Mouse (Mus musculus) kidney, postnatal 4 days (tissue): ENCODE data around the gene Rabif.
A peak's percentile ranks its signal among the peaks of the same experiment; 100 is the strongest.
"Not testable (repeated sequence)": the region's sequence is repeated elsewhere in the genome, so short reads cannot be mapped to it uniquely, and the experiment has no call there.

ENCODE experiments used
- DNase-seq, 2 experiments: peaks; one replicate each; pipeline ENCODE4 v3.0.0; 2021; ENCODE audit warnings: mixed read lengths in 2 of 2

The Rabif gene

DNA sequence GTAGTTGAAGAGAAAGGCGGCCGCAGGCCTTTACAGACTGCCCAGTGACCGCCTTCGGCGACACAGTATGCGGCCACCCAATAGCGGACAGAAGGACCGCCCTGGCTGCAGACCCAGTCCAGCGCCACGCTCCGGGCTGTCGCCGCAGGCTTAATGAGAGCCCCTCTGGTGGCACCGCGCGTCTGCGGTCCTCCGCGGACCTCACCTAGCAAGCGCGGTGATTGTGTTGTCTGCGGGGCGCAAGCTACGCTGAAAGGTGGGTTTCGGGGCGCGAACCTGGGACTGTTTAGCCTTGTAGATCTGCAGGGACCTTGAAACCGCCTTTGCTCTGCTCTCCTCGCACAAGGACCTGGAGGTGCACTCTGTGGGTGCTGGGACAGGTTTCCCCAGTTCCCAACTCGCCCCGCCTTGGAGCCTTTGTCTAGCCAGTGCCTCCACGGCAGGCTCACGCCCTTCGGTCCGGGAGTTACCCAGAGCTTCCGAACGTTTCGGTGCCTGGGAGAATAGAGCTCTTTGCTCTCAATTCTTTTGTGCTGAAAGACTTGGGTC, 18.9 kb downstream of the Rabif start:
- peak; percentile 56 to 67 for DNase-seq

DNA sequence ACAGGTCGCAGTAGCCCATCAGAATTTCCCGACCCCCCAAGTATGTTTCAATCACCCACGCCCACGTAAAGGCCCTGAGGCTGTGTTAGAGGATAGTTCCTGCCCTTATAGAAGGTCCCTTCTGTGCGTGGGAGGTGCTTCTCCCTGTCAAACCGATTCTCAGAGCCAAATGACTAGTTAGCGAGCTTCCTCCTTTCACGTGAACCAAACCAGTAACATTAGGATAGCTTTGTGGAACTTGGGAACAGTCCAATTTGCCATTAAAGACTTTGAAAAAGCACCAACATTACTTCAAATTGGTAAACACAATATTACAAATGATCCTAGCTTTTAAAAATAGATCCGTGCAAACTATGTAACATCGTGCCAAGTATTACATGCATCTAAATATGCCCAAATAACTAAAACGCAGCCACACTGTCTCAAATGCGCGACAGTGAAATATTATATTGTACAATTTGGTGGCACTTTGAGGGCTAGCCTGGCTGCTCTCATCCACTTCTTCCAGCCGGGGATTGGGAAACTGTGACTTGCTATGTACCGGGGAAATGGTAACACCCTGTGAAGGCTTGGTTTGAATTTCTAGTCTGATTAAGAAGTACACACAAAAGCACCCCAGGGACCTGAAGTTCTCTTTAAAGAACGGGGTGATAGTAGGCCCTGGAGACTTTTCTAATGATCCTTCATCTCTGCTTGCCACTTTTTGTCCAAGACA, 19.6 kb downstream of the Rabif start:
- DNase-seq: no peak

GRCm38 (mm10) chr1:134515891-134516290, 21.4 kb downstream of the Rabif start:
- DNase-seq: no peak

GRCm38 (mm10) chr1:134516491-134517198, 22.2 kb downstream of the Rabif start:
- DNase-seq: peak; percentile 68 to 75

DNA sequence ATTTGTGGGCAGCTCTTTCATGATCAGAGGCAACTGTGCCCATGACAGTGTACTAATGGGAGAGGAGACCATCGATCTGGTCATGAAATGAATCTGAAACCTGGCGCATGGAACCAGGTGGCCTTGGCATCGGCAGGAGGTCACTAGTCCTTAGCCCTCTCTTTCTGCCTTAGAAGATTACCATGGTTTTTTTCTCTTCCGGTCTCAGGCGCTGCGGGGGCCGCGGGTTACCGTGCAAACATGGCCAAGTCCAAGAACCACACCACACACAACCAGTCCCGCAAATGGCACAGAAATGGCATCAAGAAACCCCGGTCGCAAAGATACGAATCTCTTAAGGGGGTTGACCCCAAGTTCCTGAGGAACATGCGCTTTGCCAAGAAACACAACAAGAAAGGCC, 23.4 kb downstream of the Rabif start:
- not testable (repeated sequence) for DNase-seq

DNA sequence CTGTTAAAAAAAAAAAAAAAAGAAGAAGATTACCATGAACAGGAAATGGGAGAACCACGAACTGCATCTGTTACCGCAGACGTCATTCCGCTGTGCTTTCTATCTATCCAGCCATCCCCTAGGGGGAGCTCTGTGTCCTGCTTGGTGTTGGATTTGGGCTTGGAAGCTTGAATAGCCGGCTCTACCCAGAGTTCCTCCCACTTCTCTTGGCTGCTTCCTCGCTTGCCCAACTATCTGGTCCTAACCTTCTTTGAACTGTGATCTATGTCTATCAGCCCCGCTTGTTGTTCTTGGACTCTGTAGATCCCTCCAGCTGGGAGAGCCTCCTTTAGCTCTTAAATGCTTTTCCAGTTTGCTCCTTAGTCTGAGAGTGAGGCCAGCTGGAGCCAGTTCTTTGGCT, 24.2 kb downstream of the Rabif start:
- DNase-seq: peak; percentile 86 to 91

- not testable (repeated sequence) for DNase-seq
Measured at GRCm38 (mm10) chr1:134519201-134519600, 24.8 kb downstream of the Rabif start.

GRCm38 (mm10) chr1:134520001-134520721, 25.7 kb downstream of the Rabif start:
- no peak for DNase-seq

DNA sequence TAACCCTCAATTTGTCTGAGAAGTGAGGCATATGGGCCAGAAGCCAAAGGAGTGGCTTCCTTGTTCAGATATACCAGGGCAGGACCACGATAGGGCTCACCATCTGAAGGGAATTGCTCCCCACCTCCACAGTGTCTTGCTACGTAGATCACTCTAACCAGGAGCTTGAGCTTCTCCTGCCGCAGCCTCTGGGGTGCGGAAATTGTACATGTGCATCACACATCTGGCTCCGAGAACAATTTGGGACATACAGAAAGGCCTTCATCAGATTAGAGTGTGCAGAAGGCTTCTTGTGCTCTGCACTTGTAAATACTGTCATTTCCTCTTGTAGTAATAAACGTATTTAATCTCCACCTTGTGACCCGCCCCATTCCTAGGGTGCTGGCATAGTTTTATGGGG, 26.7 kb downstream of the Rabif start:
- no peak for DNase-seq

GRCm38 (mm10) chr1:134522325-134522724, 27.9 kb downstream of the Rabif start:
- no peak for DNase-seq

DNA sequence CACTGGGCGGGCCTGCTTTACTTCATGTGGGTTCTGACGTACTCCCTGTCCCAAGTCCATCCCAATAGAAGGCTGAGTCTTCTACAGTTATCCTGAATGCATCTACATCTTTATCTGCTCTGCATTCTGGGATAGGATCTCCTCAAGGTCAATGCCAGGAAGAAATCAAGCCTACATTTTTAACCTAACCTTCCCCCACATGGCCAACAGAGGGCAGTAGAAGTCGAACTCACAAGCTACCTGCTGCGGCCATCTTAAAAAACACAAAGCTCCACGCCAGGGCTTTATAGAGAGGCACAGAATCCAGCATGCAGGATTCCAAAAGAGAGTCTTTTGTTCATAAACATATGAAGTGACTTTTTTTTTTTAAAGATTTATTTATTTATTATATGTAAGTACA, 30.0 kb downstream of the Rabif start:
- peak in 1 of 2 experiments; percentile 31 for DNase-seq

- no peak for DNase-seq
Measured at GRCm38 (mm10) chr1:134525015-134525414, 30.6 kb downstream of the Rabif start.

DNA sequence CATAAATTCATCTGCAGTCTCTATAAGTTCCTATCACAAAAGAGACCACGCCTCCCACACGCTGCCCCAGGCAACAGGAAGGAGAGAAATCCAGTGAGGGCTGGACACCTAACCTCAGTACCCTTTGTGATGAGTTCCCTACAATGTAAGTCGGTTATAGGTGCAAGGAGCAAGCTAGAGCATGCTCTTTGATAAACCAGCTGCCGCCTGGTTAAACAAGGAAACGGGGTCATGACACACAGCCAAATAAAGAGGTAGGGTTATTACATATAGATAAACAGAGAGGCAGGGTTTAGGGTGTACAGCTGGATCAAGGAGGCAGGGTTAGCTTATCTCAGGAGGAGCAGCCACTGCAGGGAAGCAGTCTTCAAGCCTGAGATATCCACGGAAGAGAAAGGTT, 32.3 kb downstream of the Rabif start:
- DNase-seq: no peak

- DNase-seq: no peak
Measured at GRCm38 (mm10) chr1:134530618-134531017, 36.2 kb downstream of the Rabif start.

GRCm38 (mm10) chr1:134533710-134534109, 39.3 kb downstream of the Rabif start:
- DNase-seq: not testable (repeated sequence)

DNA sequence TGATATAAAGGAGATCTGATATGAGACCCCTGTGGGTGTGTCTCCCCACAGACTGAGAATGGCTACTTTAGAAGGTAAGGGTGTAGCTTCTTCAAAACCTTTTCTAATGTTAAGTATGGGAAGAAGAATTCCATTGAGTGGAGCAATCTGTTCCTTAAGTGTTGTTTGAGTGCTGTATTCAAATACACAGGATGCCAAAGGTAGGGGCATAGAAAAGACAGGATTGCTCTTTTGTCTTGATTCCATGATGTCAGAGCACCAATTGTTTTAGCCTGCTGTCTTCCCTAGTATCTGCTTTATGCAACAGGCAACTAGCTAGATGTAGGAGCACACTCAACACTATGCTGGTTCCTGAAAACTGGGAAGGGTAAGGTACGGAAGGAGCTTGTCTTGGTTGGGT, 40.6 kb downstream of the Rabif start:
- DNase-seq: no peak

DNA sequence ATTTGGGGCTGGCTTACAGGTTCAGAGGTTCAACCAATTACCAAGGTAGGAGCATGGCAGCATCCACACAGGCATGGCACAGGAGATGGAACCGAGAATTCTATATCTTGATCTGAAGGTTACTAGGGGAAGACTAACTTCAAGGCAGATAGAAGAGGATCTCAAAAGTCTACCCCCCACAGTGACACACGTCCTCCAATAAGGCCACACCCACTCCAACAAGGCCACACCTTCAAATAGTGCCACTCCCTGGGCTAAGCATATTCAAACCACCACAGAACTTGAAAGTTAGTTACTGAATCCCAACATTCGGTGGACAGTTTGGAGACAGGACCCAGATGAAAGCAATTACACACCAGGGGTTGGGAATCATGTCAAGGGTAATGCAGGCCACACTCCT, 41.1 kb downstream of the Rabif start:
- DNase-seq: no peak

- DNase-seq: no peak
Measured at GRCm38 (mm10) chr1:134540610-134541009, 46.2 kb downstream of the Rabif start.

DNA sequence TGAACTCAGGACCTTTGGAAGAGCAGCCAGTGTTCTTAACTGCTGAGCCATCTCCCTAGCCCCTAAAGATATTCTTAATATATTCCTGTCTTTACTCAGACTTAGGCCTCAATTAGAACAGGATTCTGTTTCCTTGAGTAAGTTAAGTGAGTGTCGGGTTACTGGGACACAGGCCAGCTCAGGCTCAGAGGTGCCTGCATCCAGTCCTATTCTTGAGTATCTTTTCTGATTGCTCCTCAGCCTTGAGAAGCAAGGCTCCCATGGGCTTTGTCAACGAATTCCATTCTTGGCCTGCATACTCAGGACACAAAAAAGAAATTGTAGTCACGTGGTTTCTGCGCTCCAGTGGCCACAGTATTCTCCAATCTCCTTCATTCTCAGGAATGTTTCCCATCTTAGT, 53.8 kb downstream of the Rabif start:
- peak in 1 of 2 experiments; percentile 25 for DNase-seq

DNA sequence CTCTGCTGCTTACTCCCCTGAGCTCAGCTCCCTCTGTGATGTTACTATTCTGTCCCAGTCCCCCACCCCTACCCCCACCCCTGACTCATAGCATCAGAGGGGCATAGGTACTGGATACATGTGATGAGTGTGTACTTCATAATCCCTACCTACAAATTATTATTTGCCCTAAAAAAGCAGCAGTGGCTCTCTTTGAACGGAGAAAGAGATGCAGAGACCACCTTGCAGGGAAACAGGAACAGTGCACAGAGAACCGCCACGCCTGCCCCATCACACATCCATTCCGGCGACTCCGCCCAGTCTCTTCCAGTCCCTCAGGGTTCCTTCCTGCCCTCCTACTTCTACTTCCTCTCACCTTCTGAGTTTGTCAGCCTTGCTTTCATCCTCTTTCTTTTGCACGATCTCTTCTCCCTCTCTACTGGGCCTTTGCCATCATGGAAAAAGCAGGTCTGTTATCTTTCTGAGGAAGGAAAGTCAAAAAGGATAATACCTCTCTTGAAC, 55.2 kb downstream of the Rabif start, which contains the start of gene Mgat4e:
Gene Mgat4e, minus strand, starts transcription at position 51 of the 501 bp plus-strand sequence.
- no peak for DNase-seq

DNA sequence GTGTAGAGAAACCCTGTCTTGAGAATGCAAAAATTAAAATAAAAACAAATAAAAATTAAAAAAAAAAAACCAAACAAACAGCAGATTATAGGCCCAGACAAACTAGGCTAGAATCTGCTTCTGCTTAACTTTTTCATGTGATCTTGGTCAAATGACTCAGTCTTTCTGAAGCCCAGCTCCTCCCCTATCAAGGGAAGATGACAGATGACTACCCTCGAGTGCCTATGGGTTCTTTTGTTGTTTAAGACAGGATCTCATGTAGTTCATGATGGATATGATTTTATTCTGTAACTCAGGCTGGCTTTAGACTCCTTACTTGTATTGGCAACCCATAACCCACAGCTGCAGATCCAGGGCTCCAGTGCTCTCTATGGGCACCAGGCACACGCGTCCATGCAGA, 57.4 kb downstream of the Rabif start:
- DNase-seq: no peak

DNA sequence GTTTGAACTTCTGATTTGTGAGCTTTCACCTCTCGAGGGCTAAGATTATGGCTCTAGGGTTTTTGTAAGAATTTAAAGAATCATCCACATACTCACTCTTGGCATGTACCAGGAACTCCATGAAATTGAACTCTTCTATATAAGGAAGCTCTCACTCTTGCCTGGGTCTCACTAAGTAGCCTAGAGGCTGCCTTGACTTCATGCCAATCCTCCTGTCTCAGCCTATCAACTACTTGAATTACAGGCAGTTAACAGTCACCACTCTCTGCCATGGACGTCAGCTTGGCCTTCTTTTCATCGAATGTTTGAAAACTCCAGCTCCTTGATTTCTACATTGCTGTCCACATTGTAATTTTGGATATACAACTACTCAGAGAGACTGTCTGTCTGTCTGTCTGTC, 57.9 kb downstream of the Rabif start:
- DNase-seq: no peak

DNA sequence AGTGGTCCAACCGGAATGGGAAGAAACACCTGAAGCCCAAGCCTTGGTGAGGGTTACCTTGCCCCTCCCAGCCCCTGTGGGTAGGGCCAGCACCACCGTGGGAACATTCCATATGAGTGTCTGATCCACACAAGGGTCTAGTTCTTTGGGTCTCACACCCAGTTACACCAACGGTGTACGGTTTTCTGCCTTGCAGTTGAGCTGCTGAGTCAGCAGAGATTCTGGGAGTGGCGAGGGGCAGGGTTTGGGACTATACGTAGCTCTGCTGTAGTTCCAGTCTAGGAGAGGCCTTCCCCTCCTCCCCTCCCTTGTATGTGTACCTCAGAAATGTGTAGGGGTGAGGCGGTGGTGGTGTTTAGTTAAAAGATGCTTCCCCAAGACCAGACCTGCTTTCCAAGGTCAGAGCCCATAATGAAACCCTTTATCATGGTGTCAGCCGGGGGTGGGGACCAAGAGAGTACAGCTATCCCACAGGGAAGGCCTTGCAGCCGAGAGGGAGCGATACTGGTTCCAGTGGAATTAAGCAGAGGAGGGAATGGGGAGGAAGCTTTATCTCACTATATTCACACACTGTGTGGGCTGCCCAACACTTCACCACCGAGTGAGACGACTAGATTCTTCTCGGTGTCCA, 60.9 kb downstream of the Rabif start:
- peak; percentile 19 to 47 for DNase-seq
